Mouse (Mus musculus): Measurements from ENCODE around the gene Llcfc1. TPM values are rescaled to one million over a fixed set of nuclear protein-coding genes. Genes with fewer than 3 reads are reported as not detected.
A peak's percentile ranks its signal among the peaks of the same experiment; 100 is the strongest.

Llcfc1 gene
- not detected in 2 replicates for polyA plus RNA-seq (2014; fragmentation: Nextera tagmentation; extraction: Ambion mirVana)

GRCm38 (mm10) chr6:41684131-41684530, at the start of gene Llcfc1:
Llcfc1 (plus strand) TSS chr6:41684431.
- H3K27ac ChIP-seq (ENCODE audit: low read depth, low read length), result no peak within 1 kb of the TSS
- 93% methylated on average over 2 of the region's 2 CpGs for WGBS
- ATAC-seq (ENCODE audit: low FRiP score) (no peak), DNase-seq (ENCODE audit: low spot score, missing footprints) (no peak)
- H3K36me3 ChIP-seq (ENCODE audit: control insufficient read depth, insufficient read depth, low read length), result no peaks in the 10 kb centered on the region; the same call in 1 of the 2 replicates
- no peaks in the 10 kb centered on the region for H3K9me3 ChIP-seq (ENCODE audit: control insufficient read depth, low read length)
- H3K4me2 ChIP-seq, result no peak within 1 kb of the TSS
- H3K4me3 ChIP-seq (ENCODE audit: low read depth, low read length), result no peak within 1 kb of the TSS
- no peaks in the 10 kb centered on the region for H3K4me1 ChIP-seq (ENCODE audit: control insufficient read depth, insufficient read depth, low read length)
- H3K9ac ChIP-seq (ENCODE audit: low read length), result no peak within 1 kb of the TSS
- H3K27me3 ChIP-seq (ENCODE audit: control insufficient read depth, insufficient read depth, low read length), result no peaks in the 10 kb centered on the region

GRCm38 (mm10) chr6:41635211-41635610, 49.0 kb upstream of the Llcfc1 start:
- Histone ChIP-seq H3K4me2 (no peak overlapping the region), H3K9ac (ENCODE audit: low read length) (no peak overlapping the region), H3K27me3 (ENCODE audit: control insufficient read depth, insufficient read depth, low read length) (no peaks in the 10 kb centered on the region), H3K4me1 (ENCODE audit: control insufficient read depth, insufficient read depth, low read length) (no peaks in the 10 kb centered on the region), H3K9me3 (ENCODE audit: control insufficient read depth, low read length) (no peaks in the 10 kb centered on the region), H3K36me3 (ENCODE audit: control insufficient read depth, insufficient read depth, low read length) (no peaks in the 10 kb centered on the region), H3K27ac (ENCODE audit: low read depth, low read length) (no peak overlapping the region), H3K4me3 (ENCODE audit: low read depth, low read length) (no peak overlapping the region)
- 73% methylated on average over 1 of the region's 1 CpGs for WGBS
- DNase-seq (ENCODE audit: low spot score, missing footprints) (peak; percentile 49), ATAC-seq (ENCODE audit: low FRiP score) (no peak)

GRCm38 (mm10) chr6:41636178-41636577, 48.1 kb upstream of the Llcfc1 start, which contains the start of gene Trpv6:
Trpv6 (minus strand) TSS chr6:41636405.
- no peak for ATAC-seq (ENCODE audit: low FRiP score)

GRCm38 (mm10) chr6:41637393-41637792, 46.8 kb upstream of the Llcfc1 start:
- DNase-seq (ENCODE audit: low spot score, missing footprints) (peak; percentile 44), ATAC-seq (ENCODE audit: low FRiP score) (peak; percentile 30; the same call in 1 of the 2 replicates)
- H3K27me3 ChIP-seq (ENCODE audit: control insufficient read depth, insufficient read depth, low read length), result no peaks in the 10 kb centered on the region
- H3K36me3 ChIP-seq (ENCODE audit: control insufficient read depth, insufficient read depth, low read length), result no peaks in the 10 kb centered on the region
- 33% methylated on average over 1 of the region's 1 CpGs for WGBS
- no peak overlapping the region for H3K27ac ChIP-seq (ENCODE audit: low read depth, low read length)
- no peak overlapping the region for H3K4me3 ChIP-seq (ENCODE audit: low read depth, low read length)
- no peak overlapping the region for H3K9ac ChIP-seq (ENCODE audit: low read length)
- no peaks in the 10 kb centered on the region for H3K4me1 ChIP-seq (ENCODE audit: control insufficient read depth, insufficient read depth, low read length)
- H3K9me3 ChIP-seq (ENCODE audit: control insufficient read depth, low read length), result no peaks in the 10 kb centered on the region
- H3K4me2 ChIP-seq, result no peak overlapping the region

More at GRCm38 (mm10) chr6:41636178-41636577, 48.1 kb upstream of the Llcfc1 start, which contains the start of gene Trpv6:
- no peaks in the 10 kb centered on the region for H3K27me3 ChIP-seq (ENCODE audit: control insufficient read depth, insufficient read depth, low read length)
- H3K4me2 ChIP-seq, result no peak within 1 kb of the TSS
- no peak within 1 kb of the TSS for H3K9ac ChIP-seq (ENCODE audit: low read length)
- H3K27ac ChIP-seq (ENCODE audit: low read depth, low read length), result no peak within 1 kb of the TSS
- DNase-seq (ENCODE audit: low spot score, missing footprints), result peak; percentile 39
- H3K36me3 ChIP-seq (ENCODE audit: control insufficient read depth, insufficient read depth, low read length), result no peaks in the 10 kb centered on the region
- WGBS, result 20% methylated on average over 5 of the region's 5 CpGs
- H3K9me3 ChIP-seq (ENCODE audit: control insufficient read depth, low read length), result no peaks in the 10 kb centered on the region
- H3K4me3 ChIP-seq (ENCODE audit: low read depth, low read length), result no peak within 1 kb of the TSS
- H3K4me1 ChIP-seq (ENCODE audit: control insufficient read depth, insufficient read depth, low read length), result no peaks in the 10 kb centered on the region

GRCm38 (mm10) chr6:41637927-41638506, 46.2 kb upstream of the Llcfc1 start:
- H3K9me3 ChIP-seq (ENCODE audit: control insufficient read depth, low read length), result no peaks in the 10 kb centered on the region
- no peak overlapping the region for H3K4me2 ChIP-seq
- no peak overlapping the region for H3K27ac ChIP-seq (ENCODE audit: low read depth, low read length)
- 82% methylated on average over 5 of the region's 6 CpGs for WGBS
- H3K9ac ChIP-seq (ENCODE audit: low read length), result no peak overlapping the region
- H3K4me3 ChIP-seq (ENCODE audit: low read depth, low read length), result no peak overlapping the region
- DNase-seq (ENCODE audit: low spot score, missing footprints) (peak; percentile 53), ATAC-seq (ENCODE audit: low FRiP score) (no peak)
- no peaks in the 10 kb centered on the region for H3K4me1 ChIP-seq (ENCODE audit: control insufficient read depth, insufficient read depth, low read length)
- H3K27me3 ChIP-seq (ENCODE audit: control insufficient read depth, insufficient read depth, low read length), result no peaks in the 10 kb centered on the region
- no peaks in the 10 kb centered on the region for H3K36me3 ChIP-seq (ENCODE audit: control insufficient read depth, insufficient read depth, low read length)

- WGBS, result 78% methylated on average over 3 of the region's 3 CpGs
- DNase-seq (ENCODE audit: low spot score, missing footprints) (peak; percentile 26), ATAC-seq (ENCODE audit: low FRiP score) (no peak)
- Histone ChIP-seq H3K4me3 (ENCODE audit: low read depth, low read length) (no peak overlapping the region), H3K27ac (ENCODE audit: low read depth, low read length) (no peak overlapping the region), H3K9me3 (ENCODE audit: control insufficient read depth, low read length) (no peaks in the 10 kb centered on the region), H3K36me3 (ENCODE audit: control insufficient read depth, insufficient read depth, low read length) (no peaks in the 10 kb centered on the region), H3K4me1 (ENCODE audit: control insufficient read depth, insufficient read depth, low read length) (no peaks in the 10 kb centered on the region), H3K4me2 (no peak overlapping the region), H3K9ac (ENCODE audit: low read length) (no peak overlapping the region), H3K27me3 (ENCODE audit: control insufficient read depth, insufficient read depth, low read length) (no peaks in the 10 kb centered on the region)
Measured at GRCm38 (mm10) chr6:41640449-41640848, 43.8 kb upstream of the Llcfc1 start.

GRCm38 (mm10) chr6:41641173-41641866, 42.9 kb upstream of the Llcfc1 start:
- H3K27ac ChIP-seq (ENCODE audit: low read depth, low read length), result no peak overlapping the region
- WGBS, result 79% methylated on average over 6 of the region's 6 CpGs
- H3K4me1 ChIP-seq (ENCODE audit: control insufficient read depth, insufficient read depth, low read length), result no peaks in the 10 kb centered on the region
- H3K9me3 ChIP-seq (ENCODE audit: control insufficient read depth, low read length), result no peaks in the 10 kb centered on the region
- no peak for ATAC-seq (ENCODE audit: low FRiP score)
- H3K36me3 ChIP-seq (ENCODE audit: control insufficient read depth, insufficient read depth, low read length), result no peaks in the 10 kb centered on the region
- no peak overlapping the region for H3K9ac ChIP-seq (ENCODE audit: low read length)
- no peak overlapping the region for H3K4me3 ChIP-seq (ENCODE audit: low read depth, low read length)
- no peaks in the 10 kb centered on the region for H3K27me3 ChIP-seq (ENCODE audit: control insufficient read depth, insufficient read depth, low read length)
- H3K4me2 ChIP-seq, result no peak overlapping the region
- peak; percentile 54 for DNase-seq (ENCODE audit: low spot score, missing footprints)

GRCm38 (mm10) chr6:41642765-41643164, 41.5 kb upstream of the Llcfc1 start:
- Histone ChIP-seq H3K9ac (ENCODE audit: low read length) (no peak overlapping the region), H3K9me3 (ENCODE audit: control insufficient read depth, low read length) (no peaks in the 10 kb centered on the region), H3K27me3 (ENCODE audit: control insufficient read depth, insufficient read depth, low read length) (no peaks in the 10 kb centered on the region), H3K4me3 (ENCODE audit: low read depth, low read length) (no peak overlapping the region), H3K4me2 (no peak overlapping the region), H3K36me3 (ENCODE audit: control insufficient read depth, insufficient read depth, low read length) (no peaks in the 10 kb centered on the region), H3K27ac (ENCODE audit: low read depth, low read length) (no peak overlapping the region), H3K4me1 (ENCODE audit: control insufficient read depth, insufficient read depth, low read length) (no peaks in the 10 kb centered on the region)
- peak; percentile 60 for DNase-seq (ENCODE audit: low spot score, missing footprints)
- 88% methylated on average over 4 of the region's 4 CpGs for WGBS
- ATAC-seq (ENCODE audit: low FRiP score), result no peak

GRCm38 (mm10) chr6:41643227-41643626, 41.0 kb upstream of the Llcfc1 start:
- Histone ChIP-seq H3K27ac (ENCODE audit: low read depth, low read length) (no peak overlapping the region), H3K4me1 (ENCODE audit: control insufficient read depth, insufficient read depth, low read length) (no peaks in the 10 kb centered on the region), H3K36me3 (ENCODE audit: control insufficient read depth, insufficient read depth, low read length) (no peaks in the 10 kb centered on the region), H3K27me3 (ENCODE audit: control insufficient read depth, insufficient read depth, low read length) (no peaks in the 10 kb centered on the region), H3K9ac (ENCODE audit: low read length) (no peak overlapping the region), H3K4me3 (ENCODE audit: low read depth, low read length) (no peak overlapping the region), H3K9me3 (ENCODE audit: control insufficient read depth, low read length) (no peaks in the 10 kb centered on the region), H3K4me2 (no peak overlapping the region)
- WGBS, result 91% methylated on average over 3 of the region's 3 CpGs
- ATAC-seq (ENCODE audit: low FRiP score) (no peak), DNase-seq (ENCODE audit: low spot score, missing footprints) (peak; percentile 28)
